Mouse (Mus musculus) brown adipose tissue, adult 24 weeks (tissue): ENCODE measurements around the gene Eda. TPM values are rescaled to one million over a fixed set of nuclear protein-coding genes. Genes with fewer than 3 reads are reported as not detected.

ENCODE experiments used
- H3K27ac ChIP-seq: fragments of 200-500 bp; replicated peaks from 2 replicates; pipeline ENCODE4 v1.5.1; 2012; ENCODE audit warnings: low read depth, mild to moderate bottlenecking, low read length
- H3K4me1 ChIP-seq: fragments of 200-500 bp; 2 replicates; pipeline ENCODE4 v1.6.1; 2012; ENCODE audit warnings: low read length, mixed read lengths; ENCODE audit not compliant: control insufficient read depth, insufficient read depth, insufficient read length
- H3K4me3 ChIP-seq: fragments of 200-500 bp; 2 replicates; pipeline ENCODE4 v1.5.1; 2012; ENCODE audit warnings: low read depth, mild to moderate bottlenecking, low read length, moderate library complexity; ENCODE audit not compliant: insufficient read depth
- polyA plus RNA-seq: library from polyadenylated mRNA; stranded (reverse); fragments of >200 nt; gene quantifications from 2 replicates; pipeline ENCODE4 v1.2.4, GENCODE M21; 2012; ENCODE audit not compliant: missing spikeins, insufficient read depth, insufficient read length

Eda gene
- 2.5 and 4.1 TPM in 2 replicates for polyA plus RNA-seq

GRCm38 (mm10) chrX:99975250-99975984, at the start of gene Eda:
Gene Eda (plus strand): TSS chrX:99975606.
- Histone ChIP-seq H3K4me1 (no peaks in the 10 kb centered on the region), H3K27ac (no peak within 1 kb of the TSS), H3K4me3 (peak within 1 kb of the TSS; percentile 80)

- Histone ChIP-seq H3K4me3 (no peak overlapping the region), H3K4me1 (no peaks in the 10 kb centered on the region), H3K27ac (no peak overlapping the region)
These were observed 14.4 kb upstream of the Eda start for GRCm38 (mm10) chrX:99961002-99961401.

DNA sequence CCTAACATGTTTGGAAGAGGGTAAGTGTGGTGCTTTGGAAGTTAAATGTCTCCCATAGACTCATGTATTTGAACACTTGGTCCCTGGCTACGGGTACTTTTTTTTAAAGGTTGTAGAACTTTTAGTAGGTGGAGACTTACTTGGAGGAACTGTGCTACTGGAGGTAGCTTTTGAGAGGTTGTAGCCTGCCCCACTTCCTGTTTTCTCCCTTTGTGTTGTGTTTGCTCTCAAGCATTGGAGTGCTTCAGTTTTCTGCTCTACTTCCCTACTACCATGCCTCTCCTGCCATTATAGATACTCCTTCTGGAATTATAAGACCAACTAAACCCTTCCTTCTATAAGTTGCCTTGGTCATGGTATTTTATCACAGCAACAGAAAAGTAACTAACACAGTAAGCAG, 5.3 kb upstream of the Eda start:
- no peaks in the 10 kb centered on the region for H3K4me1 ChIP-seq
- H3K4me3 ChIP-seq, result no peak overlapping the region
- no peak overlapping the region for H3K27ac ChIP-seq

- no peak overlapping the region for H3K27ac ChIP-seq
- H3K4me3 ChIP-seq, result no peak overlapping the region
- H3K4me1 ChIP-seq, result no peaks in the 10 kb centered on the region
These were observed 1.0 kb upstream of the Eda start for GRCm38 (mm10) chrX:99974381-99974780.

GRCm38 (mm10) chrX:99974803-99975202, 603 bp upstream of the Eda start:
- no peak overlapping the region for H3K27ac ChIP-seq
- peak overlapping the region; percentile 37 for H3K4me3 ChIP-seq
- H3K4me1 ChIP-seq, result no peaks in the 10 kb centered on the region

DNA sequence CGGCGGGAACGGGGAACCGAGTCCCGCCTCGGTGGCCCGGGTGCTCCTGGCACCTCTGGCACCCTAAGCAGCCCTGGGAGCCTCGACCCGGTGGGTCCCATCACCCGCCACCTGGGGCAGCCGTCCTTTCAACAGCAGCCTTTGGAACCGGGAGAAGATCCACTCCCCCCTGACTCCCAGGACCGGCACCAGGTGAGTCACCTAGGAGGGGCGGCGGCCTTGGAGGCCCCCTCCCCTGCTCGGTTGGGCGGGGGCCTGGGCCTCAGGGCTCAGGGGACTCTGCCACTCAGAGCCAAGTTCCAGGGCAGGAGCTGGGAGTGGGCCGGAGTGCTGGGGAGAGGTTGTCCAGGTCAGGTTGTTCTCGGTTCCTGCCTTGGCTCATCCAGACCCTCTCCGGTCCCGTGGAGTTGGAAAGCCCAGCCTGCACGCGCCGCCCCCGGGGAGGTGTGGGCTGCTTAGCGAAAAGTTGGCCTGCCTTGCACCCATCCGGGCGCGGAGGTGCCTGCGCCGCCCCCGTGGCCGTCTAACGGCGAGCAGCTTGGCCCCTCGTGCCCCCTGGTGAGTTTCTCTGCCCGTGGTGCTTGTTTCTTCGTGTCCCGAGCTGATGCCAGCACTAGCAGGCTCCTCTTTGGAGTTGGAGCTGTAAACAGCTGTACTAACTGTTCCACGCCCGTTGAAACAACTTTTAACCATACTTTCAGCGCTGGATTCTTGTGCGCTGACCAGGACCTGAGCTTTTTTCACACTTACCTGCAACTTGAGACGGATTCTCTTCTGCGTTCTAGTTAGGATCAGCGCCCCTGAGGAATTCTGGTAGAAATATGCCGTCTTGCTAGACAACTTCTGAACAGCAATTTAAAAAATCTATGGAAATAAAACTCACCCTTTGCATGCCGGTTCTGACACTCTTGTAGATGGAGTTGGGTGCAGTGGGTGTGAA, 849 bp downstream of the Eda start:
- Histone ChIP-seq H3K4me3 (peak overlapping the region; percentile 80), H3K4me1 (no peaks in the 10 kb centered on the region), H3K27ac (no peak overlapping the region)

DNA sequence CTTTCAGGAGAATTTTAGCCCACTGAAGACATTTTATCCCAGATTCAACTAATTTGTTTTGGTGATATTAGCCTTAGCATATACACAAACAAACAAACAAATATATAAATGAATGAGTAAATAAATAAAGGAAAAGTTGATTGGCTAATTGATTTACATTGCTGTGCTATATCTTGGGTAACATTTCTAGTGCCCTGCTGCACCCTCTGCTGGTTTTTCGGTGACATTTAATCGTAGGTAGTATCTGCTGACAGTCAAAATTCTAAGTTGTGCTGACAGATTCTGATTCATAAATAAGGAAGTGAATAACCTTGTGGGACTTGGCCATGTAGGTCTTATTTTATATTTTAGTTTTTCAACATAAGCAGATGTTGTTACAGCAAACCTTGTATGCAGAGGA, 2.9 kb downstream of the Eda start:
- Histone ChIP-seq H3K4me3 (no peak overlapping the region), H3K4me1 (no peaks in the 10 kb centered on the region), H3K27ac (no peak overlapping the region)

- no peaks in the 10 kb centered on the region for H3K4me1 ChIP-seq
- H3K4me3 ChIP-seq, result no peak overlapping the region
- H3K27ac ChIP-seq, result no peak overlapping the region
These were observed 18.0 kb downstream of the Eda start for GRCm38 (mm10) chrX:99993434-99993833.

GRCm38 (mm10) chrX:99999342-99999741, 23.9 kb downstream of the Eda start:
- H3K4me1 ChIP-seq, result no peaks in the 10 kb centered on the region
- no peak overlapping the region for H3K4me3 ChIP-seq
- H3K27ac ChIP-seq, result no peak overlapping the region

GRCm38 (mm10) chrX:100118362-100118761, 143.0 kb downstream of the Eda start:
- Histone ChIP-seq H3K4me3 (no peak overlapping the region), H3K4me1 (no peaks in the 10 kb centered on the region), H3K27ac (no peak overlapping the region)

- no peak overlapping the region for H3K27ac ChIP-seq
- H3K4me3 ChIP-seq, result no peak overlapping the region
- no peaks in the 10 kb centered on the region for H3K4me1 ChIP-seq
These were observed 219.9 kb downstream of the Eda start for GRCm38 (mm10) chrX:100195286-100195685.

DNA sequence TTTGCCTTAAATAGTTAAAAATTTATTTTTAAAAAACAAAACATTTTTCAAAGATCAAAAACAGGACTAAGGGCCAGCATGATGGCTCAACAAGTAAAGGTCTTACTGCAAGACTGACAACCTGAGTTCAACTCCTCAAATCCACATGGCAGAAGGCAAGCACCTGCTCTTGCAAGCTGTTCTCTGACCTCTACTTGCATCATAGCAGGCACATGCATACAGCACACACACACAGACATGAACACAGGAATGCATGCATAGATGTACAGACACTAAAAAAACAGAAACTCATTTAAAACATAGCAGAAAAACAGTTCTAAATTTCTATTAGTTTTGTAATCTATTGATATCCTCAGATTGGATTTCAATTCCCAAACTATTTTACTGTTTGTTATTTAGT, 338.2 kb downstream of the Eda start:
- Histone ChIP-seq H3K4me3 (no peak overlapping the region), H3K27ac (no peak overlapping the region), H3K4me1 (no peaks in the 10 kb centered on the region)

DNA sequence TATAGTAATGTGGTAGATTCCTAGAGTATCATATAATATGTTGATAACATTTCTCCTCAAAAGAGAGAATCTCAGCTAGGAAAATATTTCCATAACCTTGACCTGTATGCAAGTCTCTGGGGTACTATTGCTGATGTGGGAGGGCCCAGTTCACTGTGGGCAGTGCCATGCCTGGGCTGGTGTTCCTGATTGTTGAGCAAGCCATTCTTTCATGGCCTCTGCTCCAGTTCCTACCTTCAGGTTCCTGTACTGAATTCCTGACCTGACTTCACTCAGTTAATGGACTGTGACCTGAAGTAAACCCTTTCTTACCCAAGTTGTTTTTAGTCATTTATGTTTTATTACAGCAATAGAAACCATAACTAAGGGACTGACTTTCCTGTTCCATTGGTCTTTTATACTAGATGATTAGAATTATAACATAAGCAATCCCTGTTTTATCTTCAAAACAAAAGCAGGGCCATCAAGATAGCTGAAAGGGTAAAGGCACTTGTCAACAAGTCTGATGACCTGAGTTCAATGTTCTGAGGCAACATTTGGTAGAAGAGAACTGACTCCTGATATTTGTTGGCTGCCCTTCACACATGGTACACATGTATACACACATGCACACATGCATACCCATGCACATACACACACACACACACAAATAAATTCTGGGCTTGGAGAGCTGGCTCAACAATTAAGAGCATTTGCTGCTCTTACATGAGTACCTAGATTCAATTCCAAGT, 338.9 kb downstream of the Eda start:
- Histone ChIP-seq H3K4me3 (no peak overlapping the region), H3K27ac (no peak overlapping the region; the same call in 1 of the 2 replicates), H3K4me1 (no peaks in the 10 kb centered on the region)

DNA sequence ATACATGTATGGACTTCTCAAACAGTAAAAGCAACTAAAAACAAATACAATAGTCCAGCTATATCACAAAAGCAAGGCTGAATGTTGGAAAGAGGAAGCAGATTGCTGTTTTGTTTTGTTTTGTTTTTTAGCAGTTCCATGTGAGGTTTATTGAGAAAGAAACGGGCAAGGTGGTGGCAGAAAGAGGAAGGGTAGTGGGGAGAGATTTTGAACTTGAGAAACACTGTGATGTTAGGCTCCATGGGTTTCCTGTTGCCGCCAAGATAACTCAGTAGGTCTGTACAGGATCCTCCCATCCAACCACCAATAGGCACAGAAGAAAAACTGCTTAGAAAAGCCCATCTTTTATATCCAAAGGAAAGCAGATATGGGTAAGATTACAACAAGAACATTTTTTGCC, 365.3 kb downstream of the Eda start:
- Histone ChIP-seq H3K27ac (no peak overlapping the region), H3K4me1 (no peaks in the 10 kb centered on the region), H3K4me3 (no peak overlapping the region)

DNA sequence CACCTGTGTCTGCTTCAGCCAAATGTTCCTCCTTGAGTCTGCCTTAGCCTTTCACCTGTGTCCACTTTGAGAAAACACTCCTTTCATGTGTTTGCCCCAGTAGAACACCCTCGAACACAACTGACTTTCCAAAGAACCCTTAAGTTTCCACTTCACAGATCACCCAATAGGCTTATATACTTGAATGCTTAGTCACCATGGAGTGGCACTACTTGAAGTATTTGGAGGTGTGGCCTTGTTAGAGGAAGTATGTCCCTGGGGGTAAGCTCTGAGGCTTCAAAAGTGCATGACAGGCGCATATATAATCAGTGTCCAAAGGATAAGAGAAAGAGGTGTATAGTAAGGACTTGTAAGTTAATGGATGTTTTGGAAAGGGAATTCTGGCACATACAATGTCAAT, 369.0 kb downstream of the Eda start:
- Histone ChIP-seq H3K27ac (no peak overlapping the region), H3K4me1 (no peaks in the 10 kb centered on the region), H3K4me3 (no peak overlapping the region)
